Mouse (Mus musculus): ENCODE data around the gene Mndal.
"Not testable (repeated sequence)": the region's sequence is repeated elsewhere in the genome, so short reads cannot be mapped to it uniquely, and the experiment has no call there.

The Mndal gene

DNA sequence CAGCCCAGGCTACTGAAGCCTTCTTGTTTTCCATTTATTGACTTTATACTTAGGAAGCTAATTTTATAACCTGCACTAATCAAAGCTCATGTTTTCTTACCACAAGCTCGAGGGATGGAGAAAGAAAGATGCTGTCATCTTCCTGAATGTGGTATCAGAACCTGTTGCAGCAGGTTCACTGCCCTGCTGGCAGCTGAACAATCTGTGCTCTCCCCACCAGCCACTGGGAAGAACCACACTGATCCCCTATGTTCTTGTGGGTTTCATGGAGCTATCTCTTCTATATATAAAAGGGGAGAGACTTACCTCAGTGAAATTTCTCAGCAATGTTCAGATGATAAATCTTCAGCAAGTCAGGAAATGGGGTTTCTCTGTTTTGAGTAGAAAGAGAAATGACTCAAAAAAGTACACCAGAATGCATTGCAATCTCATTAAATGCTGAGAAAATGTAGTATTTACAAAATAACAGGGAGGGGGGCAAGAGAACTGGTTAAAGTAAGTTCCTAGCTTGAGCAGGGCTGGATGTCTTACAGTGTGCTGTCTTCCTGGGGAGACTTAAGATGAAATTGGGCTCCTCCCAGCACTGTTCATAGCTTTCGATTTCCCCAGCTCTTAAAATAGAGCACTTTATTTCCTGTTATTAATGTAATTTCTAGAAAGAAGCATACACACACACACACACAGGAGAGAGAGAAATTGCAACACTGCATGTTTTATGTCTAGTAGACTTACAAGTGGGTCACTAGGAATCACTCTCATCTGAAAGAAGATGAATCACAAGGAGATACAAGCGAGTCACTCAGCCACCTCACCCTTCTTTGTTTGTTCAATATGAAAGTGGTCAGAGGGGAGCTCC lies at the start of gene Mndal, which contains the start of gene Ifi203:
Mndal (minus strand) TSS at position 568 of the 856 bp plus-strand sequence.
Ifi203 (minus strand) TSS at position 749 of the 856 bp plus-strand sequence.
- peak in 1 of 2 experiments; percentile 2 for DNase-seq

DNA sequence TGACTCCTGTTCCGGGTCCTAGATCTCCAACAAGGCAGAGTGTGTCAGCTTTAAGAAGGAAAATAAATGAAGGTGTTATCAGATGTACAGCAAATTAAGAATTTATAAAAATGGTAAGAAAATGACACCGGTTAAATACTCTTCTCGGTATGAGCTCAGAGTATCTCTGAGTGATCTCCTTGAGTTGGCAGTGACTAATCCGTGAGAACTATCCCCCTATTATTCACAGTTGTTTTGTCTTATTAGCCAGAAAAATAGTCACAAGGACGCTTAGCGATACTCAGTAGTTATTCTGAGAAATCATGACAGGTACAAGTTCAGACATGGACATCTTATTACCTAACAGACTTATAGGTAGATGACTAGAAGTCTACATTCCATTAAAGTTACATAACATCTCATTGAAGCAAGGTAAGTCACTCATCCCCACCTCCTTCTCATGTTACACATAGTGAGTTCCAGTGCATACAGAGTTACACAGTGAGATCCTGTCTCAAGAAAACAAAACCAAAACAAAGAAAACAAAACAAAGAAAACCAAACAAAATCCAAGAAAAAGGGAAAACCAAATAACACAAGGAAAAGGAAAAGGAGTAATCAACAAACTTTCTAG lies 40.5 kb upstream of the Mndal start, which contains the start of gene Ifi202b:
Ifi202b (minus strand) TSS at position 51 of the 612 bp plus-strand sequence.
- DNase-seq = not testable (repeated sequence)

DNA sequence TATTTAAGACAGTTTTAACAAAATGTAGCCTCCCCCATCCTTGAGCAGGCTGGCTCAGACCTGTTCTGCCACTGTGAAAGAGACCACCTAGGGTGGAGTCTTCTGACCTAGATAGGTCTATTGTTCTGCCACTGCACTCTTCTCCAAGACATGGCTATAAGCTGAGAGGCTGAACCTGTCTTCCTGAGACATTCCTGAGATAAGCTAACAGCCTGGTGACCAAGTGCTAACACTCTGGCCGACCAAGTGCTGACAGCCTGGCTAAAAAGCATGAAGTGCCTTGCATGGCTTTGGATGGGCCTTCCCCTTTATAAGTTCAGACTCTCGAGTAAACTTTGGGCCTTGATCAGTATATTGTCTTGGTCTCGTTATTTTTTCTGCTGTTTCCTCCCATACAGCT lies 38.7 kb upstream of the Mndal start:
- DNase-seq = not testable (repeated sequence)

DNA sequence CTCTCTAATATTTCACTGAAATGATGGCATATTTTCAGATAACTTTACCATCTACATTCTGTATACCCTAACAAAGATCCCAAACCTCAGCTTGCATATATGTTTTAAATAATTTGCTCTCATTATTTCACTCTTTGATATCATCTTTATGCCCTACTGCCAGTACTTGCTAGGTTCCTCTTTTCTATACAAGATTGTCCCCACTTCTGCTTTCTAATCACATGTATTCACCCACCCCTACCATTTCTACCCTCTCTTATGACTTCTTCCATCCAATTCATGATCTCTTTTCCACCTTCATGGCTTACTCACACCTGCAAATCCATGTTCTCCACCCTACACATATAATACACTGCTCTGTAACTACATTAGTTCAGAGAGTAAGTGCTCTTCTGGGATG lies 35.3 kb upstream of the Mndal start:
- no peak for DNase-seq

DNA sequence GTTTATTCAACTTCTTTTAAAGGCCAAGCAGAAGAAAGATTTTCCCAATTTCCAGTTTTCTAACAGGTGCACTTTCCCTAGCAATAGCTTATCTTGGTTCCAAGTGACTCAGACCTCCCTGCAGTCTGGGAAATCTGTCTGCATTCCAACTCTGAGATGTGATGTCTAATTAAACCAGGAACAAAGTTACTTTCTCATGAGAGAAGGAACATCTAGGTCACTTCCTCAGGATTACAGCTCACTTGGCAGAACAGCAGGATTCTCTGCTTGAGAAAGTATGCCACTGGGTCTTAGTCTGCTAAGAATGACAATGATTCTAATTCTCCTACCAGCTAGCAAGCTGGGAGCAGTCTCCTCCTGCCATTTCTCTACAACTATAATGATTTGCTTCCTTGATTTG lies 30.8 kb upstream of the Mndal start:
- DNase-seq = no peak

DNA sequence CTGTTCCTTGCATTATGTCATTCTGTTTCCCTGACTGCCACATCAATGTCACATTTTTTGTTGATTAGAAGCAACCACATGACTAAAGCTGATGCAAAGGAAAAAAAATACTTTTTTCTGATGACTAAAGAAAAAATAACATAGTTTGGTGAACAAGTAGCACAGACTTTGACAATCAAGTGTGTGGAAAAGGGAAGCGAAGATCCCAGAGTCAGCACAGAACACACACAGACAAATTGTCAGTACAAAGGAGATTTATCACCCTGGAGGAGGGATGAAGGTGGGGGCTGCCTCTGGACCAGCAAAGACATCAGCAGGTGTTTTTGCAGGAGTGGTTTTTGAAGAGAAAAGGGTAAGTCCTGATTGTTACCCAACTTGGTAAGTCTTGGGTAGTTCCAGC lies 19.2 kb upstream of the Mndal start:
- not testable (repeated sequence) for DNase-seq

DNA sequence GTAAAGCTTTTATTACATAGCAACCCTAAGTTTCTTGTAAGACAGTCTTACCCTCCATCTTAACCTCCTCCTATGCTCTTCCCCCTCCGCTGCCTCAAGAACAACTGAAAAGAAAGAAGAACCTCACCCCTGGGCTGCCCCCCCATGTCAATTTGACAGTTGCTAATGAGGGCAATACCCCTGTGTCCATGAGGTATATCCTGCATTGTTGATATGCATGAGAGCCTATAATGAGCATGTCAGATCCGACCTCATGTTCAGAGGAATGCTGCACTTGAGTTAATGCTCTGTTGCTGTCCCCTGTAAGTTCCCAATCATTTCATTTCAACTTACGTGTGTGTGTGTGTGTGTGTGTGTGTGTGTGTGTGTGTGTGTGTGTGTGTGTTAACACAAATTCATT lies 17.7 kb upstream of the Mndal start:
- not testable (repeated sequence) for DNase-seq

DNA sequence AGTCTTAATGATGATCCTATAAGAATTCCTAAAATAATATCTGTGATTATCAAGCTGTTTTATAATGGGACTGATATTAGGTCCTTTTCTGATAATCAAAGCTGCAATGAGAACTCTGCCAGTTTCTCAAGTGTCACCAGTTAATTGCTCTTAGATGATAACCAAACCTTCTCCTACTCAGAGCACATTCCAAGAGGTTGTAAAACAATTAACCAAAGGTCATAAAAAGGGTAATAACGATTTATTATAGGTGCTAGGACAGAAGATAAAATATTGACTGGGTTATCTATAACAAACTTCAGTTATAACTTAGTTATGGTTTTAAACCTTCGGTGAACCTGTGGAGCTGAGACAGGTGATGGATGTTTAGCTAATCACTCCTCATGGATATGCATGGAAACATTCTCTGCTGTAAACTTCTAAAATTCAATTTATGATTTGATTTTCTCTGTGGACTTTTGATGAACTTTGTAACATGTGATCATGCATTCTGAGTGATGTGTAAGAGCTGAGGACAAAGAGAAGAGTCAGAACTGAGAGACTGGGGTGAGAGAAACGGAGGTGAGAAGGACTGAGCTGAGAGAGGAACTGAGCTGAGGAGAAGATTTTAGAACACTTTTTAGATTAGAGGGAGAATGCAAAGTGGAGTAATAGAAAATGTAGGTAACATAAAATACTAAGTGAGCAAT lies 13.7 kb upstream of the Mndal start:
- DNase-seq = not testable (repeated sequence)

DNA sequence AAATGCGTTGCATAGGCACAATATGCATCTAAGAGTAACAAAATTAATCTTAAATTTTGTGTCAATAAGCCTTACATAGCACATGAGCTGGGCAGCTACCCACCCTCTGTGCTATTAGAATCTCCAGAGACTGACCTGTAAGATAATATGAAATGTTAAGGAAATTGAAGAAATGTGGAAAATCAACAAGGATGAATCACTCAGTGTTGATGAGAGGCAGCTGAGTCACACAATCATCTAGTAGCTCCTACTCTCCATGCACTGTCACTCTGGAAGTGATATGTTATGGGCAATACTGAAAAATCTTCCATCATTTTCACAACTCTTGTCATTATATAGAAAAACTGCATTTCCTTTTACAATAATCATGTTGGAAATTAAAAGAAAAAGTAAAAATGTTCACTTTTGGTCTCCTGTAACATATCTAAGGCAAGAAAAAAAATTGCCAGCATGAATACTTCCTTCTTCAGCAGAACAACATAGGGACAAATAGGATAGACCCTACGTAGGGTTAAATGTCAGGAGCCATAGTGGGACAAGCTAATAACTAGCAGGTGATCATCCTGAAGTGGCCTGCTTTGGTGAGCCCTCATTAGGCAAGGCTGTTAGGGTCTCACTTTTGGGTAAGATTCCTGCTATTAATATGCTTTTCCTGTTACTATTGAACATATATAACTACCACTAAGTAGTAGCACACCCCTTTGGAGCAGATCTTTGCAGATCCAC lies 12.9 kb upstream of the Mndal start:
- DNase-seq = no peak

DNA sequence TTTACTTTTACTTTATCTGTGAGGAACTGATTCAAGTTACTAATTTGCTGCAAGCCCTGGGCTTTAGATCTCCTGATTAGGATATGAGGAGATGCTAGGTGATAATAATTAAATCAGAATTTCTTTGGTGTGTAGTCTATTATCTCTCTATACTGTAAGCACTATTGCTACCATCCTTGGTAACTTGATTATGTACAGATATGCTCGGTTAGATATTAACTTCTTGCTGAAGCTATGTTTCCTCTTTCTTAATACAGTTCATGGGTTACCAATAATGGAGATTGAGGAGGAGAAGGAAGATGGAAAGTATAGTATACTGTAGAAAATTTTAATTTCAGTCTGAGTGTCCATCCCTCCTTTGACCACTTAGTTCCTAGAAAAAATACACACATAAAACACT lies 11.3 kb upstream of the Mndal start:
- DNase-seq = no peak

DNA sequence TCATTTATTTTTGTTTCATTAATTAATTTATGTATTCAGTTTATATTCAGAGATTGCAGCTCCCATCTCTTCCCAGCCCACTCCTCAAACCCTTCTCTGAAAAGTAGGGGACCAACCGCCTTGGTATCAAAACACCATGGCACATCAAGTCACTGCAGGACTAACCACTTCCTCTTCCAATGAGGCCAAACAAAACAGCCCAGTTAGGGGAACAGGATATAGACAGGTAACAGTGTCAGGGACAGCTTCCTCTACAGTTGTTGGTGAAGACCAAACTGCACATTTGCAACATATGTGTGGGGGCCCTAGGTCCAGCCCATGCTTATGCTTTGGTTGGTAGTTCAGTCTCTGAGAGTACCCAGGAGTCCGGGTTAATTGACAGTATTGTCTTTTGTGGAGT lies 6.8 kb upstream of the Mndal start:
- DNase-seq = not testable (repeated sequence)

DNA sequence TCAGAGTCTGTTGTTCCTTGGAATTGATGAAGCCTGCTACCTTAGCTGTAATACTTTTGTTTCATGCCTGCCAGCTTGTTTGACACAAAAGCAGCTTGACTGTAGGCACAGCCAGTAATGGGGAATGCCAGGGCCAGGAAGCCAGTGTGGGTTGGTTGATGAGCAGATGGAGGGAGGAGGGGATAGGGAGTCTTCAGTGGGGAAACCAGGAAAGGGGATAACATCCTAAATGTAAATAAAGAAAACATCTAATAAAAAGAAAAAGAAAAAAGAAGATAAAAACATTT lies 432 bp upstream of the Mndal start:
- DNase-seq = peak in 1 of 2 experiments; percentile 5

DNA sequence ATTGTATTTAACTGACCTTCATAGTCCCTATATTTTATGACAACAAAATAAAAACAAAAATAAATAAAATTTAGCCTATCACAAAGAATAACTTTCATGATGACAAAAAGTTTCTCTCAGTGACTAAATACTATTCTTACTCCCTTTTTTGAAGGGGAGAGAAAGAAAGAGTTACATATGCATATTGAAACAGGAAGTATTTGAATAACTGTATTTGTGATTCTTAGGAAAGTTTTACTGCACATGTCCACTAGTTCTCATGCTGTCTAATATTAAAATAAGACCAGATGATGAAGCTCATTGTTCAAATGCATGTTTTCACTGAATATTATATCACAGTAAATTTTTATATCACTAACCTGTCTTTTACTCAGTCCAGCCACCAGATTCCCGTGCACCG lies 769 bp downstream of the Mndal start:
- DNase-seq = not testable (repeated sequence)

DNA sequence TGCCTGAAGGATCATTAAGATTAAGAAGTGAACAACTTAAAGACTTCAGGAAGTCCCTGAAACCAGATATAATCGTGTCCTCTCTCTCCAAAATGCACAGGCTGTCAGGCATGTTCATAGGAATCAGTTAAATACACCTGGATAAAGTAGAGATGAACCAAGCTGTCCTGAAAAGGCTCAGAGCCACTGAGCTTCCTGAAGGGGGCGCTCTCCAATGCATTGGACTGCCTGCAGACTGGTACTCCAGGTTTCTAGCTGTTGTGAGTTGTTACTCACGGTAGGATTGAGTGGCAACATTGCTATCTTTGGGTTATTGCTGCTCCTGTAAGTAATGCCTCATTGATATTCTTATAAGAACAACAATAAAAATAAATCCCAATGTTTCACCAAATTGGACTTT lies 23.0 kb downstream of the Mndal start:
- DNase-seq = not testable (repeated sequence)

DNA sequence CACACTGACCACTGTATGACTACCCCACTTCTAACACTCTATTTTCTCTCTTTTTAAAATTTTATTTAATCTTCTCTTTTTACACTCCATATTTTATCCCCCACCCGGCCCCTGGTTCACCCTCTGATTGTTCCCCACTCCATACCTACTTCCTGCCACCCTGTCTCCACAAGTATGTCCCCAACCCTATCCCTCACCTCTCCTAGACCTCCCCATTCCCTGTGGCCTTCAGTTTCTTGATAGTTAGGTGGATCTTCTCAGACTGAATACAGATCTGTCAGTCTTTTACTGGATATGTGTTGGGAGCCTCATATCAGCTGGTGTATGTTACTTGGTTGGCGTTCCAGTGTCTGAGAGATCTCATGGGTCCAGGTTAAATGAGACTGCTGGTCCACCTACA lies 27.7 kb downstream of the Mndal start:
- no peak for DNase-seq

DNA sequence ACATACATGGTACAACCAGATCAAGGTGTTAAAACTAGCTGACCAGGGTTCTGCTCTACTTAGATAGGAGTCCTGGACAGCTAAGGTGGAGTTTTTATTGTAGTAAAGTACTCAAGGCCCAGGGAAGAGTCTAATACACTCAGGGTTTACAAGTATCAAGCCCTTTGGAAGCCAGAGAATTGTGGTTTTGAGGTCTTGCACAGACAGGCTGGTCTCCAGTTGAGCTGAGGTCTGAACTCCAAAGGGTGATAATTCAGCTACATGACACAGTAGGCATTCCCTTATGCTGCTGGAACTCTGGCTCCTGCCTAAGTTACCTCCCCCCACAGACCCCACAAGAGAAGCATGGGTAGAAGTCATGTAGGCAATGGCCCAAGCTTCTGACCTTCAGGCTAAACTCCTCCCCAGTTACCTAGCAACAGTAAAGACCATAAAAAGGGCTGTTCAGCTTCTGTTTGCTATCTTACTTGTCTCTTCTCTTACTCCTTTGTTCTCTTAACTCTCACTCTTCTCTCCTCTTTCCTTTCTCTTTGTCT lies 29.0 kb downstream of the Mndal start:
- DNase-seq = not testable (repeated sequence)

DNA sequence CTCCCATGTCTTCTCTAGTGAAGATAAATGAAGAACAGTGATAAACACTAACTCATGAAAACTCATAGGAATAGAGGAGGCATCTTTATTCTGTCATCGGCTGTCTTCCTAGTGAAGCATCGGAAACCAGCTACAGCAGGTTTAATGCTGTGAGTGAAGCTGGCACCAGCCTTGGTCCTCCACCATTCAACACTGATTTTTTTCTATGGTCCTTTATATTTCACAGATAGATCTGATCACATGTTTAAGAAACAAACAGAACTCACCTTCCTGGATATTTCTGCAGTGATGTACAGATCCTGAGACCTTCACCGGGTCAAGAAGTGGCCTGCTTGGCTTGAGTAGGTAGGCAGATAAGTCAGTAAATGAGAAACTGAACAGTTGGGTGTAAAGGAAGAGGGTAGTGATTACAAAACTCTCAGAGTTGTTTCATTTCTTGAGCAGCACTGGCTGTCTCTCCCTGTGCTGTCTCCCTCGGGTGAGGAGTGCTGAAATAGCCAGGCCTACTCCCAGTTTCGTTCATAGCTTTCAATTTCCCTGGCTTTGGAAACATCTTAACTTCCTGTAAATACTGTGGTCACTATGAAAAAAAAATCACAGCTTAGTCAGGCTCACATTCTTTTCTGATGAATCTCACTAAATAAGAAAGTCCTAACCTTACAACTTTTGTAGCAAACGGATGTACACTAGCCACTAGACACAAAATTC lies 29.6 kb downstream of the Mndal start, which contains the start of gene Ifi211:
Ifi211 (minus strand) TSS at position 499 of the 708 bp plus-strand sequence.
- DNase-seq = peak; percentile 24 to 44

DNA sequence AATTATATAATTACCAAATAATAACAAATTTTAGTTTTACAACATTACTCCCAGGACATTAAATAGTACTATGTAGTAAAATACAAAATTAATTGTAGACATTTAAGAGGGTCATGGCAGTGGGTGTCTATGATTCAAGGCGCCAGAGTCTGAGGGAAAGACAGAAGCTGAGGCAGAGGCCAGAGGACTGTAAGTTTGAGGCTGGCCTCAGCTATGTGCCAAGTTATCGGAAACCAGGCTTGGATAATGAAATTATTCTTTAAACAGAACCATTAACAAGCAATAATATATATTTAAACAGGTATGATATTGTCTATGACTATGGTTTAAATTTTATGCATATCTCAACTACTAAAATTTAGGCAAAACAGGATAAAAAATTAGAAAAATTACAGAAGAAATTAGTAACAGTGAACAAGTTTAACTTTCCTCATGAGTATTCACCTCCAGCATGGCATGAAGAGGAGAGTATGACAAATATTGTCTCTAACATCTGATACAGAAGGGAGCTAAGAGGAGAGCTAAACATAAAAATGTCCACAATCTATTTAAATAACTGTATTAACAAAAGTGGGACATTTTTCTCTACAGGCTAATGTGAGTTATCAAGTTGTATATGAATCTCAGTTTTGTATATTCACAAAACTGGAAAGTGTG lies 30.4 kb downstream of the Mndal start:
- DNase-seq = no peak

DNA sequence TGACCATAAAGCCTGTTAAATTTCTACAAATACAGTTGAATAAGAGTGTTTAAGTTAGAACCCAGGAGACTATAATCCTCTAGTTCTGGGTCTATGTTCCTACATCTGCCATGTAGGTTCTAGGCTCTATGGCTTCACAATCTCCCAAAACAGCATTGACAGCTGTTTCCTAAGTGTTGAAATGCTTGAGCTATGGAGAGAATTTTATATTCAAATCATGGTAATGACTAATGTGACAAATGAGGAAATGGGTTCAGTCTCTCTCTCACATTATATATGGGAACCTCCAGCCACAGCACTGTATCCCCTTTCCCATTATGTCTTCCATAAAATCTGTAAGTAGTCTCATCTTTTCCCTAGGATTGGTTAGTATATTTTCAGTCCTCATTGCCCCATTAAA lies 33.9 kb downstream of the Mndal start:
- DNase-seq = not testable (repeated sequence)

DNA sequence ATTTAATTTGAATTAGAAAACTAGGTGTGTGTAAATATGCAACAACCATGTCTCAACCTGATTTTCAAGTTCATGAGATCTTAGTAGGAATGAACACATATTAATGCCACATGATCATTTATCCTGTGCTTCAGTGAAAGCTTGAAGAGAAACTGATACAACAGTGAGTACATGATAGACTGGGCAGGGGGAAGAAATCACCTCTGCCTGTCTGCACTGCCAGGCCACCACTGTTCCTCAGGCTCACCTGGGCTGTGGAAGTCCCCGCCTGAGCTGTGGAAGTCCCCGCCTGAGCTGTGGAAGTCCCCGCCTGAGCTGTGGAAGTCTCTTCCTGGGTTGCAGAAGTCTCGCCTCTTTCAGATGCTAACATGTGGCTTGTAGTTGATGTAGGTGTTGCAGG lies 36.4 kb downstream of the Mndal start:
- not testable (repeated sequence) for DNase-seq

DNA sequence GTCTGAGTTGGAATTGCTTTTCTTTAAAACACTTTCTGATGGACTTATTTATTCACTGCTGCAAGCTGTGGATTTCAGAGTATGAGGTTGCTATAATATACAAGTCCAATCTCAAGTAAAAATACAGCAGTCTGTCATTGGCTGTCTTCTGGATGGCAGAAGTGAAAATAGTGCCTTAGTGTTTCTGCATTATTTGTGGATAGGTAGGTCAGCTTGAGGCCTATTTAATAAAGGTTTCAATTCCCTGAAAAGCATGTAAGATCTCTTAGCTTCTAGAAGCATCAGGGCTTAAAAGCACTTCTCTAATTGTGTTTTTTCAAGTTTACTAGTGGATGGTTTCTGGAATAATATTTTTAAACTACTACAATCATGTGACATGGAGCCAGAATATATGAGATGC lies 52.5 kb downstream of the Mndal start:
- not testable (repeated sequence) for DNase-seq

Measured in kidney, postnatal 36 days (tissue).